Mouse (Mus musculus): ENCODE results near the gene L3mbtl2. TPM values are rescaled to one million over a fixed set of nuclear protein-coding genes. Genes with fewer than 3 reads are reported as not detected.

Gene L3mbtl2
- total and polyA plus RNA-seq, 2 experiments from 2014 or later, result 26.6 to 27.0 TPM

- no peaks in the 10 kb centered on the region for H3K27me3 ChIP-seq (ENCODE audit: insufficient read depth, low read length)
- no peak overlapping the region for H3K27ac ChIP-seq (ENCODE audit: low read depth, low read length)
- DNase-seq (ENCODE audit: low spot score) (no peak), ATAC-seq (ENCODE audit: low FRiP score) (no peak)
- H3K4me1 ChIP-seq (ENCODE audit: insufficient read depth, low read length), result peaks cover 6% of the 10 kb centered on the region; the same call in 1 of the 2 replicates
- no peaks in the 10 kb centered on the region for H3K9me3 ChIP-seq (ENCODE audit: low read length)
- peaks cover 36% of the 10 kb centered on the region for H3K36me3 ChIP-seq (ENCODE audit: insufficient read depth, low read length)
- no peak overlapping the region for H3K9ac ChIP-seq (replicated peaks; ENCODE audit: low read length, poor library complexity, severe bottlenecking)
- WGBS, result 93% methylated on average over 10 of the region's 10 CpGs
- peak; percentile 33; the same call in 1 of the 2 replicates for TF ChIP-seq CTCF (IDR thresholded peaks at IDR 0.05)
- H3K4me3 ChIP-seq (ENCODE audit: low read depth, low read length), result no peak overlapping the region
- H3K4me2 ChIP-seq (ENCODE audit: low read depth, low read length, poor library complexity, severe bottlenecking), result no peak overlapping the region
These were observed 3.3 kb downstream of the L3mbtl2 start for GRCm38 (mm10) chr15:81666957-81667356.

- no peaks in the 10 kb centered on the region for H3K9me3 ChIP-seq (ENCODE audit: low read length)
- H3K36me3 ChIP-seq (ENCODE audit: insufficient read depth, low read length), result peaks cover 45% of the 10 kb centered on the region
- ATAC-seq (ENCODE audit: low FRiP score), result no peak
- no peak overlapping the region for H3K9ac ChIP-seq (replicated peaks; ENCODE audit: low read length, poor library complexity, severe bottlenecking)
- peak; percentile 72 for DNase-seq (ENCODE audit: low spot score)
- TF ChIP-seq CTCF (IDR thresholded peaks at IDR 0.05), result peak; percentile 78
- no peaks in the 10 kb centered on the region for H3K27me3 ChIP-seq (ENCODE audit: insufficient read depth, low read length)
- H3K4me1 ChIP-seq (ENCODE audit: insufficient read depth, low read length), result no peaks in the 10 kb centered on the region
- no peak overlapping the region for H3K27ac ChIP-seq (ENCODE audit: low read depth, low read length)
- H3K4me3 ChIP-seq (ENCODE audit: low read depth, low read length), result no peak overlapping the region
- no peak overlapping the region for H3K4me2 ChIP-seq (ENCODE audit: low read depth, low read length, poor library complexity, severe bottlenecking)
- 87% methylated on average over 4 of the region's 4 CpGs for WGBS
These were observed 6.5 kb downstream of the L3mbtl2 start for GRCm38 (mm10) chr15:81670231-81670640.

- Histone ChIP-seq H3K4me2 (ENCODE audit: low read depth, low read length, poor library complexity, severe bottlenecking) (no peak overlapping the region), H3K4me3 (ENCODE audit: low read depth, low read length) (no peak overlapping the region), H3K27ac (ENCODE audit: low read depth, low read length) (no peak overlapping the region), H3K36me3 (ENCODE audit: insufficient read depth, low read length) (peaks cover 24% of the 10 kb centered on the region), H3K4me1 (ENCODE audit: insufficient read depth, low read length) (no peaks in the 10 kb centered on the region), H3K9me3 (ENCODE audit: low read length) (no peaks in the 10 kb centered on the region), H3K27me3 (ENCODE audit: insufficient read depth, low read length) (no peaks in the 10 kb centered on the region), H3K9ac (replicated peaks; ENCODE audit: low read length, poor library complexity, severe bottlenecking) (no peak overlapping the region)
- WGBS, result 77% methylated on average over 3 of the region's 3 CpGs
- TF ChIP-seq CTCF (IDR thresholded peaks at IDR 0.05), result no peak
- DNase-seq (ENCODE audit: low spot score) (no peak), ATAC-seq (ENCODE audit: low FRiP score) (no peak)
These were observed 12.9 kb downstream of the L3mbtl2 start for GRCm38 (mm10) chr15:81676637-81677036.

GRCm38 (mm10) chr15:81680301-81680805 lies 16.7 kb downstream of the L3mbtl2 start:
- Histone ChIP-seq H3K4me2 (ENCODE audit: low read depth, low read length, poor library complexity, severe bottlenecking) (no peak overlapping the region), H3K27ac (ENCODE audit: low read depth, low read length) (no peak overlapping the region), H3K4me3 (ENCODE audit: low read depth, low read length) (no peak overlapping the region), H3K9ac (replicated peaks; ENCODE audit: low read length, poor library complexity, severe bottlenecking) (0 out of 2 replicates have a peak overlapping the region, but pooled peaks have one; percentile 8), H3K9me3 (ENCODE audit: low read length) (no peaks in the 10 kb centered on the region), H3K27me3 (ENCODE audit: insufficient read depth, low read length) (no peaks in the 10 kb centered on the region), H3K36me3 (ENCODE audit: insufficient read depth, low read length) (peaks cover 48% of the 10 kb centered on the region), H3K4me1 (ENCODE audit: insufficient read depth, low read length) (no peaks in the 10 kb centered on the region)
- TF ChIP-seq CTCF (IDR thresholded peaks at IDR 0.05), result no peak
- ATAC-seq (ENCODE audit: low FRiP score), result no peak
- WGBS, result 98% methylated on average over 4 of the region's 4 CpGs
- DNase-seq (ENCODE audit: low spot score), result no peak

- ATAC-seq (ENCODE audit: low FRiP score), result peak; percentile 15; the same call in 1 of the 2 replicates
- TF ChIP-seq CTCF (IDR thresholded peaks at IDR 0.05), result no peak
- Histone ChIP-seq H3K9me3 (ENCODE audit: low read length) (no peaks in the 10 kb centered on the region), H3K4me3 (ENCODE audit: low read depth, low read length) (peak overlapping the region; percentile 58), H3K27ac (ENCODE audit: low read depth, low read length) (peak overlapping the region; percentile 81), H3K9ac (replicated peaks; ENCODE audit: low read length, poor library complexity, severe bottlenecking) (peak overlapping the region; percentile 94), H3K4me2 (ENCODE audit: low read depth, low read length, poor library complexity, severe bottlenecking) (peak overlapping the region; percentile 91), H3K36me3 (ENCODE audit: insufficient read depth, low read length) (peaks cover 16% of the 10 kb centered on the region), H3K27me3 (ENCODE audit: insufficient read depth, low read length) (no peaks in the 10 kb centered on the region), H3K4me1 (ENCODE audit: insufficient read depth, low read length) (peaks cover 18% of the 10 kb centered on the region; the same call in 1 of the 2 replicates)
- DNase-seq (ENCODE audit: low spot score), result no peak
- 3% methylated on average over 38 of the region's 41 CpGs for whole genome bisulfite sequencing
These were observed 29.8 kb downstream of the L3mbtl2 start for GRCm38 (mm10) chr15:81693366-81693966.
